Mouse (Mus musculus) lung, postnatal 0 days (tissue): Measurements from ENCODE around the gene Tuba1c.

Experiments used
- CTCF ChIP-seq: IDR thresholded peaks from 2 replicates; pipeline ENCODE4 v1.5.1; 2016; ENCODE audit warnings: antibody characterized with exemption, mild to moderate bottlenecking
- EP300 ChIP-seq: IDR thresholded peaks from 2 replicates; pipeline ENCODE4 v1.6.1; 2016; ENCODE audit warnings: antibody characterized with exemption, mild to moderate bottlenecking, control low read depth

DNA sequence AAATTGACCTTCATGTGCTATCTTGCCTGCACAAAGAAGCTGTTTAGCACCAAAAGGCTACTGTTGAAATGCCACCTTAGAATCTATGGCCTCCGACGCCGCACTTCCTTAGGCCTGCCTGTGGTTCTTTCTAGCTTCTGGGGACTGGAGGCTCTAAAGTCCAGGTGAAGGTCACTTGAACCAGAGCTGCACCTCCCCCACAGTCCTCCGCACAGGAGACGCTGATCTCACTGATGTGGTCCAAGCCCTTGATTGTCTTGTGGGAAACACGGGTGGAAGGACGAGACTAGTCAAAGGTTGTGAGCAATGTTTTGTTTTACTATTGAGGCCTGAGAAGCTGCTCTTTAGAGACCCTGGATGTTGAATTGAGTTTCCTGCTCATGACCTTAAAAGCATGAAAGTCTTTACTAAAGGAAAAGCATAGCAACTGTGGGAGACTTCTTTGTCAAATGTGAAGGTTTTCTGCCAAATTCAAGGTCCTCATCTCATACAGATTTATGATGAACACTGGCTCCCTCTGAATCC, 3.1 kb downstream of the Tuba1c start:
- no peak for TF ChIP-seq CTCF
- no peak for TF ChIP-seq EP300
